Mouse (Mus musculus) megakaryocyte, embryonic 14.5 days (primary cell): ENCODE data around the gene Swt1.

ENCODE experiments used
- FLI1 ChIP-seq: IDR thresholded peaks from 2 replicates; pipeline ENCODE4 v1.6.1; 2012; ENCODE audit warnings: low read length, inconsistent platforms, mixed read lengths
- GATA1 ChIP-seq: IDR thresholded peaks from 3 replicates; pipeline ENCODE4 v1.6.1; 2012; ENCODE audit warnings: mixed read lengths, low read length, inconsistent platforms, borderline replicate concordance

- TF ChIP-seq FLI1 (peak; percentile 27; the same call in 1 of the 2 replicates), GATA1 (no peak)
Measured at GRCm38 (mm10) chr1:151428263-151429221, at the start of gene Swt1, which contains the start of gene Trmt1l.
